Mouse (Mus musculus) gastrocnemius, adult 18-20 months (tissue): ENCODE measurements at regions not wholly inside any gene's neighbourhood (a gene's known extent, or its start where the extent isn't known, plus 50 kb on each side); places are given as distances from the start of the nearest gene placed in this dataset.
A peak's percentile ranks its signal among the peaks of the same experiment; 100 is the strongest.

Experiments
- DNase-seq: peaks from one replicate; pipeline ENCODE4 v3.0.0; 2021; ENCODE audit warnings: low spot score

- DNase-seq = no peak
Measured at GRCm38 (mm10) chr2:128301709-128302108, 175.9 kb downstream of the Bcl2l11 start.

- no peak for DNase-seq
Measured at GRCm38 (mm10) chr2:128304063-128304712, 178.3 kb downstream of the Bcl2l11 start.

- no peak for DNase-seq
Measured at GRCm38 (mm10) chr2:128306693-128307092, 180.9 kb downstream of the Bcl2l11 start.

GRCm38 (mm10) chr2:128309541-128310030 is 183.7 kb downstream of the Bcl2l11 start:
- DNase-seq = no peak

- peak; percentile 89 for DNase-seq
Measured at GRCm38 (mm10) chr2:128310081-128310480, 184.2 kb downstream of the Bcl2l11 start.

- peak; percentile 89 for DNase-seq
Measured at GRCm38 (mm10) chr2:128312084-128312594, 186.3 kb downstream of the Bcl2l11 start.

- DNase-seq = peak; percentile 75
Measured at GRCm38 (mm10) chr2:128312659-128313581, 187.1 kb downstream of the Bcl2l11 start.

GRCm38 (mm10) chr2:128313582-128313918 is 187.7 kb downstream of the Bcl2l11 start:
- DNase-seq = no peak

- DNase-seq = no peak
Measured at GRCm38 (mm10) chr2:128313948-128314347, 188.1 kb downstream of the Bcl2l11 start.

- no peak for DNase-seq
Measured at GRCm38 (mm10) chr2:128316516-128316915, 190.7 kb downstream of the Bcl2l11 start.

GRCm38 (mm10) chr2:128318266-128318665 is 192.4 kb downstream of the Bcl2l11 start:
- no peak for DNase-seq

- DNase-seq = peak; percentile 70
Measured at GRCm38 (mm10) chr2:128318956-128319355, 193.1 kb downstream of the Bcl2l11 start.

GRCm38 (mm10) chr2:128321475-128321874 is 195.6 kb downstream of the Bcl2l11 start:
- peak; percentile 36 for DNase-seq

- DNase-seq = peak; percentile 59
Measured at GRCm38 (mm10) chr2:128324256-128325096, 198.6 kb downstream of the Bcl2l11 start.

GRCm38 (mm10) chr2:128325097-128325421 is 199.2 kb downstream of the Bcl2l11 start:
- no peak for DNase-seq

- DNase-seq = no peak
Measured at GRCm38 (mm10) chr2:128325456-128325855, 199.6 kb downstream of the Bcl2l11 start.

GRCm38 (mm10) chr2:128330833-128331232 is 205.0 kb downstream of the Bcl2l11 start:
- no peak for DNase-seq

GRCm38 (mm10) chr2:128331275-128331674 is 205.4 kb downstream of the Bcl2l11 start:
- DNase-seq = no peak

GRCm38 (mm10) chr2:128331681-128332080 is 205.8 kb downstream of the Bcl2l11 start:
- no peak for DNase-seq

- no peak for DNase-seq
Measured at GRCm38 (mm10) chr2:128333401-128334142, 207.7 kb downstream of the Bcl2l11 start.

GRCm38 (mm10) chr2:128334143-128334470 is 208.3 kb downstream of the Bcl2l11 start:
- no peak for DNase-seq
